Mouse (Mus musculus) bone marrow, adult 2 months (tissue): ENCODE data around the gene Tarbp1.
"Not testable (repeated sequence)": the region's sequence is repeated elsewhere in the genome, so short reads cannot be mapped to it uniquely, and the experiment has no call there.

Experiments
- CTCF ChIP-seq: fragments of 200-500 bp; IDR thresholded peaks from 2 replicates; pipeline ENCODE4 v1.5.1; 2011; ENCODE audit warnings: low read length, control low read depth; ENCODE audit not compliant: control insufficient read depth, insufficient read depth
- POLR2A ChIP-seq: fragments of 200-500 bp; IDR thresholded peaks from 2 replicates; pipeline ENCODE4 v1.6.1; 2011; ENCODE audit warnings: low read depth, mild to moderate bottlenecking, control low read depth, low read length, borderline replicate concordance; ENCODE audit not compliant: control insufficient read depth

DNA sequence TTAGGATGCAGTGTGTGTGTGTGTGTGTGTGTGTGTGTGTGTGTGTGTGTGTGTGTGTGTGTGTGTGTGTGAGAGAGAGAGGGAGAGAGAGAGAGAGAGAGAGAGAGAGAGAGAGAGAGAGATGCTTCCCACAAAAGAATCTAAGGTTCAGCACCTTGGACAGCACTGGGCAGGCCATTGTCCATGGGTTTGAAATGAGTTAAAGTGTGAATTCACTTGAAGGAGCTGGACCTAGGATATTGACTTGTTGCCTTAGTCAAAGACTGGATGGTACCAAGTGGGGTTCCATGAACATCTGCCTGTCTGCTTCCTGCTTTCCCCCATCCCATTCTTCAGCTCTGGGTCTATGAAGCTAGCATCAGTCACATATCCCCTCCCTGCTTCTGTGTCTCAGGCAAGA is 70.3 kb downstream of the Tarbp1 start:
- not testable (repeated sequence) for TF ChIP-seq CTCF, POLR2A
